Mouse (Mus musculus): ENCODE data around the gene Lrit3.
"Not testable (repeated sequence)": the region's sequence is repeated elsewhere in the genome, so short reads cannot be mapped to it uniquely, and the experiment has no call there.

Lrit3 gene

GRCm38 (mm10) chr3:129771210-129771609 lies 32.6 kb downstream of the Lrit3 start:
- DNase-seq (ENCODE audit: low read depth, low spot score), result no peak

DNA sequence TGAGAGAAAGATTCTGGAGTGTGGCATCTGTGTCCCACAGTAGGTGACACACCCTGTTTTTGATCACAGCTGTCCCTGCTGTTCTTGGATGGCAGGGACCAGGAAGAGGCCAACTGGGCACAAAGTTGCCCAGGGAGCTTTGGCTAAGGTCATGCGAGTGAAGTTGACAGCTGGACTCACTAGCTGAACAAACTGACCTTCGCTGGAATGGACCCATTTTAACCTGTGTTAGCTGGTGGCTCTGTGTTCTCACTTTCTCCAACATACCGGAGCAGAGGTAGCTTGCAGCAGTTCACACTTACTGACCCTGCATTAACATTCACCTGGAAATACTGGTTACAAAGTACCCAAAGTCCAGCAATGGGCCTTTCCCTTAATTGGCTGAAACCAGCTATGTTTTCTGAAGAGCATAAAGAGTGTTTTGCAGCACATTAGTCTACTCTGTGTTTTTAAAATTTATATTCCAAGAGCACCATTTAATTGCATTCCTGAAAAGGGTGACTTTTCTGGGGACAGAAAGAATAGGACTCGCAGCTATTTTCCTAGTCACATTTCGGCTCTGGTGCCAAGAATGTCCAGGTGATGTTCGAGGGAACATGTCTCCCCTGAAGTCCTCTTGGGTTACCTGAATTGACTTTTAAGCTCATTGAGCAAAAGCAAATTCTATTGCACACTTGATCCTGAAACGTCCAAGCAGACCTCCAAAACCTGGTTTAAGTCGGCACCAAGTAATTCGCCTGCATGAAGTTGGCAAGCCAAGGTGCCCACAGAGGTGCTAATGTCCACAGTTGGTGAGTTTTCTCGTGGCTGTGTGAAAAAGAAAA lies 36.6 kb downstream of the Lrit3 start:
- no peak for DNase-seq (ENCODE audit: low read depth, low spot score)

GRCm38 (mm10) chr3:129766106-129766505 lies 37.7 kb downstream of the Lrit3 start:
- no peak for DNase-seq (ENCODE audit: low read depth, low spot score)

GRCm38 (mm10) chr3:129757599-129757998 lies 46.2 kb downstream of the Lrit3 start:
- not testable (repeated sequence) for DNase-seq (ENCODE audit: low read depth, low spot score)

GRCm38 (mm10) chr3:129754650-129755604 lies 48.9 kb downstream of the Lrit3 start, which contains the start of gene Egf:
Gene Egf (minus strand): TSS chr3:129755316.
- DNase-seq (ENCODE audit: low read depth, low spot score), result peak; percentile 48

DNA sequence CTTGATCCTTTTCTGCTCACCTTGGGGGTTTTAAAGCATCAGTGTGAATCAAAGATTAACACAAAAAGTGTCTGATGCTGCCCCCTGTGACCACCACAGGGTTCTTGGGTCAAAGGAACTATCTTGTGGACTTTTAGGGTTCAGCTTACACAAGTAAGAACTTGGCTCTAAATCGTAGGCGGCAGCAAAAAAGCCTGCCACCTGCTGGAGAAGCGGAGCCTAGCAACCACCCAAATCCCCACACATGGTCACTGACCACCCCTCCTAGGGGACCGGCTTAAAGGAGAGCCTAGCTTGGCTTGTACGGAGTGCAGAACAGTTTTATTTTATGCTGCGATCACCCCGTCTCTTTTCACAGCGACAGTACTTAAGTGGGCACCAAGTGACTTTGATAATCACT lies 59.0 kb downstream of the Lrit3 start:
- DNase-seq (ENCODE audit: low read depth, low spot score), result peak; percentile 19

DNA sequence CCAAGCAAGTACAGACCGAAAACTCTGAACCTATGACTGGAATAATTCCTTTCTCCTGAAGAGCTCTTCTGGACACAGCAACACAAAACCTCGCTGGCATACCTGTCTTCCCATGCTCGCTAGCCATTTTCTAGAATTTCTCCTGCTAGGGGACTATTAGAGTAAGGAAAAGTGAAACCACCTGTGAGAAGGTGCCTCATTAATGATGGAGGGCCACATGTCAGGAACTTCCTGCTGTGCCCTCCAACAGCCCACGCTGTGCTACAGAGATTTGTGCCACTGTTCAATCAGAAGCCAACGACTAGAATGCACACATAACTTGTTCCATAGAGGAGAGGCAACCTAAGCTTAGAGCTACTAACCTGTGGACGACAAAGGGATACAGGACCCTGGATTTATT lies 61.0 kb downstream of the Lrit3 start:
- DNase-seq (ENCODE audit: low read depth, low spot score), result no peak

DNA sequence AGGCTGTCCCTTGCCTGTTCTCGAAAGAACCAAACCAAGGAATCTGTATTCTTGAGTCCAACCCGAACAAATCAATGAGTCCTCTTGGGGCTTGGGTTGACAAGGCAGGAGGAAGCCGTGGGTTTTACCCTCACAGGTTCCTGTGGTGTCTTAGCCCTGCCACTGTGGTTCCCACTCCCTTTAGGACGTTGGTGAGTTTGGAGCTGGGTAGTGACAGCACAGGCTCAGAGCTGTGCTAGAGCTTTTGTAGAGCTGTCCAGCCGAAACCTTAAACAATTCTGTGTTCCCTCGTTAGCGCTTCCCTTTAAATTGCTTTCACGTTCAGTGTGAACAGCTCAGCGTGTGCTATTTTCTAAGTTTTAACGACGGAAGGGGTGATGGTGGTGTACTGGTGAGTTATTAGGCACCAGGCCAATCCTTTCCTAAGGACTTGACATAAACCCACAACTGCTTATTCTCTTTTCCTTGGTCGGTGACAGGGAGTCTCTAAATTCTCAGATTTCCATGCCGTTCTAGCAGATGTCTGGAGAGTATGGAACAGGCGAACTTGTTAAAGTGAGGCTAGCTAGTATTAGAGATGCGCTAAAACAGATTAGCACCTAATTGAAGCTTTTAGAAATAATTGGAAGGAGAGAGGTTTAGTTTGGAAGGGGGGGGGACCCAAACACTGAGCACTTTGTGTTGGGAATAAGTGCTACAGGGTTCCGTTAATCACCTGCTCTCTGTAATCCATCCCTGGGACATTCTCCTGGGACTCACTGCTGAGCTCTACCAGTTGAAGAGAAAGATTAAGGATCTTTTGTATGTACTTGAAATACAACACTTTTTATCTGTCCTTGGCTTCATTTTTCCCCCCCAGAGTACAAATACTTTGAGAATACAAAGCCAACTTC lies 65.3 kb downstream of the Lrit3 start:
- no peak for DNase-seq (ENCODE audit: low read depth, low spot score)

Measured in brain, adult 2 months (tissue).